Mouse (Mus musculus): Measurements from ENCODE around the gene Abcf2.

DNA sequence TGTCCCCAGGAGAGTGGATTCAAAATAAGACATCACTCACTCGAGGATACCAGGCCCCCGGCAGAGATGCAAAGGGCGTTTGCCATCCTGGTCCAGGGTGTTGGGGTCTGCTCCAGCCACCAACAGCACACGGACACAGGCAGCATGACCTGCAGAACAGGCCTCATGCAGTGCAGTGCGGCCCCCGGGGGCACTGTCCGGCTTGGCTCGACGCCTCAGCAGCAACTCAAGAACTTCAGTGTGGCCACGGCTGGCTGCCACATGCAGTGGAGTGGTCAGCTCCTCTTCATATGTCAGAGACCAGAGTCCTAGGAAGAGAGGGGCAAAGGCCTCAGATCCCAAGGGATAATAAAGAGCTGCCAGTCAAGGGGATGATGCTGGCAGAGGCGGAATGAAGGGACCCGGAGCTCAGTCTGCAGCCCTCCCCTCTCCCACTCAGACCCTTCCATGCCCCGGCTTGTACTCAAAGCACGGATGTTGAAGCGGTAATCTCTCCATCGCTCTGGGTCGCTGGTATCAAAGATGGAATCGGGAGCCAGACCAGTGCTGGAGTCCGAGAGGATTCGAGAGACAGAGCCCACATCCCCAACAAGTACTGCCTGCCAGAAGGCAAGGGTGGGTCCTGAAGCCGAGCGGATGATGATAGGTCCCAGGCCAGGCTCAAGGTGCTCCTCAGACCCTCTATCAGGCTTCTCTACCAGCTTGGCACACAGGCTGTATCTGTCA lies 37.5 kb downstream of the Abcf2 start:
- TF ChIP-seq EP300 (IDR thresholded peaks at IDR 0.05; ENCODE audit: low read depth in 1 of 2, low read length in 2 of 2) = no peak
- TF ChIP-seq ELF1 (IDR thresholded peaks at IDR 0.05; ENCODE audit: low read depth, low read length) = no peak
- TF ChIP-seq CHD1 (IDR thresholded peaks at IDR 0.05; ENCODE audit: low read depth, low read length) = no peak
- TF ChIP-seq RCOR1 (IDR thresholded peaks at IDR 0.05; ENCODE audit: low read depth, low read length) = no peak
- TF ChIP-seq MYB (IDR thresholded peaks at IDR 0.05; ENCODE audit: low read depth, low read length) = no peak
- TF ChIP-seq POLR2A (IDR thresholded peaks at IDR 0.05; ENCODE audit: control insufficient read depth in 1 of 2, insufficient read depth in 1 of 2, low read depth in 1 of 2, low read length in 2 of 2, poor library complexity in 1 of 2) = no peak
- TF ChIP-seq CTCF (IDR thresholded peaks at IDR 0.05 in 2 of 3, conservative IDR thresholded peaks at IDR 0.05 in 1 of 3; ENCODE audit: control insufficient read depth in 1 of 3, insufficient read depth in 1 of 3, low read depth in 2 of 3, low read length in 3 of 3, poor library complexity in 1 of 3, severe bottlenecking in 1 of 3) = no peak
- no peak for TF ChIP-seq UBTF (IDR thresholded peaks at IDR 0.05; ENCODE audit: borderline replicate concordance, insufficient read depth, low read depth, low read length)

Data from MEL (cell line).